Mouse (Mus musculus) kidney, adult 2 months (tissue): ENCODE measurements around the gene B4galnt3. TPM values are rescaled to one million over a fixed set of nuclear protein-coding genes. Genes with fewer than 3 reads are reported as not detected.
A peak's percentile ranks its signal among the peaks of the same experiment; 100 is the strongest.

Experiments
- DNase-seq: peaks from one replicate; pipeline ENCODE4 v3.0.0; 2021
- H3K27ac ChIP-seq: fragments of 200-500 bp; 2 replicates; pipeline ENCODE4 v1.5.1; 2012; ENCODE audit warnings: low read depth, low read length, control low read depth, inconsistent platforms; ENCODE audit not compliant: insufficient read depth
- H3K27me3 ChIP-seq: fragments of 200-500 bp; replicated peaks from 2 replicates; pipeline ENCODE4 v1.6.1; 2012; ENCODE audit warnings: mild to moderate bottlenecking, moderate library complexity, low read length, inconsistent platforms; ENCODE audit not compliant: control insufficient read depth, insufficient read depth
- H3K36me3 ChIP-seq: fragments of 200-500 bp; 2 replicates; pipeline ENCODE4 v1.6.1; 2012; ENCODE audit warnings: mild to moderate bottlenecking, moderate library complexity, low read length, inconsistent platforms; ENCODE audit not compliant: control insufficient read depth, insufficient read depth
- H3K4me1 ChIP-seq: fragments of 200-500 bp; 2 replicates; pipeline ENCODE4 v1.6.1; 2011; ENCODE audit warnings: low read length; ENCODE audit not compliant: control insufficient read depth, insufficient read depth
- H3K4me3 ChIP-seq: fragments of 200-500 bp; 2 replicates; pipeline ENCODE4 v1.5.1; 2011; ENCODE audit warnings: mild to moderate bottlenecking, low read depth, low read length, control low read depth; ENCODE audit not compliant: insufficient read depth
- CTCF ChIP-seq: fragments of 200-500 bp; conservative IDR thresholded peaks from 2 replicates; pipeline ENCODE4 v1.5.1; 2011; ENCODE audit warnings: low read depth, mild to moderate bottlenecking, control low read depth, low read length, moderate library complexity, mixed read lengths; ENCODE audit not compliant: insufficient read depth, insufficient read length
- POLR2A ChIP-seq: fragments of 200-500 bp; IDR thresholded peaks from one replicate; pipeline ENCODE4 v1.6.1; 2011; ENCODE audit warnings: low read depth, low read length, control low read depth
- WGBS: fragments of 180-500 bp; shearing (Covaris S2); methylation state at CpG from one replicate; pipeline ENCODE4 v1.1.7; 2018; 5-methylcytosine and 5-hydroxymethylcytosine counted together
- polyA plus RNA-seq: library from polyadenylated mRNA; depleted of rRNA; stranded (reverse); fragments of >200 nt; gene quantifications from 2 replicates; pipeline ENCODE4 v1.2.3, GENCODE M21; 2012

The B4galnt3 gene
- polyA plus RNA-seq, 1 experiment, result 28.9 TPM

DNA sequence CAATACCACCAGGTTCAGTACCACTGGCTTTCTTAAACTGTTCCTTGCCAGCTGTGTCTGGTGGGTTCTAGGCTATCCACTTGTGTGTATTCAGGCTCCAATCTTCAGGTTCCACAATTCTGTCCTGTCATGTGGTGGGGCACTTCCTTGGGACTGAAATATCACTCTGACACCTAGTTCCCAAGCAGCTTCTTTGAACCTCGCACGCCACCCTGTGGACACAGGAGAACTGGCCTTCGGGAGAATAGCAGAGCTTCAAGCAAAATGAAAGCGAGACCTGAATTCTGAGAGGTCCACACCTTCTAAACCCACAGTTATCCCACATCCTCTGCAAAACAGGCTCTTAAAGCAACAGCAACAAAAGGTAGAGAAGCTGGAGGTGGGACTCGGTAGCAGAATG is 101.2 kb downstream of the B4galnt3 start:
- no peaks in the 10 kb centered on the region for H3K27me3 ChIP-seq
- 22% methylated on average over 5 of the region's 5 CpGs for WGBS
- no peak overlapping the region for H3K27ac ChIP-seq
- peak; percentile 89 for DNase-seq
- no peaks in the 10 kb centered on the region for H3K36me3 ChIP-seq
- no peak for TF ChIP-seq POLR2A
- peak; percentile 97 for TF ChIP-seq CTCF
- H3K4me1 ChIP-seq, result no peaks in the 10 kb centered on the region
- H3K4me3 ChIP-seq, result no peak overlapping the region

DNA sequence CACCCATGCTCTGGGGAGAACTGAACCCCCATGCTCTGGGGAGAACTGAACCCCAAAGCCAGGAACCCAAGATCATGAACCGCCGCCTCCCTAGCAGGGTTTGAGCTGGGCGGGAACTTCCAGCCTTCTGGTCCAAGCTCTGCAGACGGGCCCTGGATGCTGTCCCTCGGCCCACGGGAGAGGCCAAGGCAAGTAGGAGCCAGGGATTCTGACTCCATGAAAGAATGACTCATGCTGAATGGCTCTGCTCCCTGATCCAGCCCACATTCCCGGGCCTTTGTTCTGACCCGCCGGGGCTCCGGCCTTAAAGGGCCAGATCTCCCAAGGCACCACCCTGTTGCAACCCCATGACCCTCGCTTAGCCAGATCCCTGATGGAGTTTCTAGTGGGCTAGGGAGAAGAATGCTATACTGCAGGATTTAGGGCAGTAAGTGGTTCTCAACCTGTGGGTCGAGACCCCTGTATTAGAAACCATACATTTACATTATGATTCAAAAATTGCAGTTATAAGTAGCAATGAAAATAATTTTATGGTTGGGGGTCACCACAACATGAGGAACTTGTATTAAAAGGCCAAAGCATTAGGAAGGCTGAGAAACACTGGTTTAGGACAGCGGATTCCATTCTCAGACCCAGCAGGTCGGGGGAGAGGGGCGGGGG is 102.0 kb downstream of the B4galnt3 start:
- DNase-seq, result peak; percentile 78
- Histone ChIP-seq H3K36me3 (no peaks in the 10 kb centered on the region), H3K4me3 (no peak overlapping the region), H3K27ac (peak overlapping the region; percentile 33; the same call in 1 of the 2 replicates), H3K27me3 (no peaks in the 10 kb centered on the region), H3K4me1 (no peaks in the 10 kb centered on the region)
- TF ChIP-seq POLR2A, result no peak
- no peak for TF ChIP-seq CTCF
- 34% methylated on average over 15 of the region's 15 CpGs for WGBS

DNA sequence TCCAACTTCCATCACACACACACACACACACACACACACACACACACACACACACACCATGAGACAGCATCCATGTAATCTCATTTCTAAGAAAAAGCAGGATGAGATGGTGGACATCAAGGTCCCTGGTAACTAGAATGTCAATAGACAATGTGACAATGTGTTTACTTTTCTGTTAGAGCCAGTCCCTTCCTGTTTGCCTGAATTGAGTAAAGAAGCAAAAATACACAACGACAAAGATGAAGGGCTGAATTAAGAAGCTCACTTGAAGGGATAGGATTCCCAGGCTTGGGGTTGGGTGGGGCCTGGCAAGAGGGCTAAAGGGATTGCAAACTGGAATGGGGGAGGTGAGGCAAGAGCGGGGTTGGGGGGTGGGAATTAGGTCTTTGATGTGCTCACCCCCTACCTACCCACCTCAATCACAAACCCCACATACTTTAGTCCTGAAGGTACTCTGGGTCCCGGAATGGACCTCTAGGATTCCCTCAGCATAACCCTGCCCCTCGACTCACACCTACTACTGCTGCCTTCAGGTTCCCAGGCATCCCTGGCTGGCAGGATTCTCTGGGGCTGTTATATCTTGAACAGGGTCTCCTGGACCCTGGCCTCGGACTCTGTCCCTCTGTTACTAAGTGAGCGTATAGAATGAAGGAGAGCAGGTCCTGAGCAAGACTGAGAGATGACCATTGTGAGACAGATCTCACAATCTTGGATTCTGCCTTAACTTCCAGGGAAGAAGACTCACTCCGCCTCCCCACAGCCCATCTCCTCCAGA is 102.8 kb downstream of the B4galnt3 start:
- DNase-seq, result no peak
- Histone ChIP-seq H3K27me3 (no peaks in the 10 kb centered on the region), H3K4me1 (no peaks in the 10 kb centered on the region), H3K4me3 (no peak overlapping the region), H3K36me3 (no peaks in the 10 kb centered on the region), H3K27ac (peak overlapping the region; percentile 33; the same call in 1 of the 2 replicates)
- 86% methylated on average over 7 of the region's 7 CpGs for WGBS
- TF ChIP-seq CTCF (no peak), POLR2A (no peak)

DNA sequence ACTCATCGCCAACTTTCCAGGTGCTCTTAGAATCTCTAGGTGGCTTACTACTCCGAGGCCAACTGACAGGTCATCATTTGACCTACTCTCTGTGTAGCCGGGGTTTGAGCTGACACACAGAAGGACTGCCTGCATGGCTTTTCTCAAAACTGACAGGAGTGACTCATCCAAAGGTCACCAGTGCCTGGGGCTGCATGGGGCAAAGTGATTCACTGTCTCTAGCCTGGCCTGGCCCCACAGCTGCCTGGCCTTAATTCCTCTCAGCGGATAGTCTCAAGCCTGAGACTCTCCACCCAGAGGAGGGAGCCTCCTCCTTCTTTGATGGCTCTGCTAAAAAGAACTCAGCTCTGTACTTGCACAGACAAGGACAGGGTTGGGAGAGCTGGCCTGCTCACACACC is 103.4 kb downstream of the B4galnt3 start:
- 76% methylated on average over 4 of the region's 4 CpGs for WGBS
- Histone ChIP-seq H3K4me1 (0 out of 2 replicates have a peak, but pooled peaks cover 2% of the 10 kb centered on the region), H3K36me3 (no peaks in the 10 kb centered on the region), H3K4me3 (no peak overlapping the region), H3K27me3 (no peaks in the 10 kb centered on the region), H3K27ac (no peak overlapping the region)
- TF ChIP-seq POLR2A, result no peak
- TF ChIP-seq CTCF, result no peak
- DNase-seq, result no peak

DNA sequence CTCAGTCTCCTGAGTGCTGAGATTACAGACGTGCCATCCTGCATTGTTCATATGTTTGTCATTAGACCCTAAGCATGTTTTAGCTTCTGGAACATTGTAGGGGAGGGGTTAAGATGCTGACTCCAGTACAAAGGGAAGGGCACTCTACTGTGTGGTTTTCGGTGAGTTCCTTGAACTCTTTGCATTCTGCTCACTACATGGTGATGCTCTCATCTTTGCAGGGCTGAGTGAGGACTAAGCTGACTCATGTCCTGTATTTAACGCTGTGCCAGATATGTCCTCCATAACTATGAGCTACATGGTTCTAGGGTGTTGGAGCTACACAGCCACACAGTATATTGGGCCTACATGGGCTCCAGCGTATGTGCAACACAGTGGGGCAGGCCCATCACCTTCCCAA is 104.0 kb downstream of the B4galnt3 start:
- DNase-seq, result no peak
- H3K4me3 ChIP-seq, result no peak overlapping the region
- H3K27me3 ChIP-seq, result no peaks in the 10 kb centered on the region
- H3K4me1 ChIP-seq, result 0 out of 2 replicates have a peak, but pooled peaks cover 2% of the 10 kb centered on the region
- TF ChIP-seq POLR2A (no peak), CTCF (no peak)
- WGBS, result 90% methylated on average over 4 of the region's 4 CpGs
- no peak overlapping the region for H3K27ac ChIP-seq
- no peaks in the 10 kb centered on the region for H3K36me3 ChIP-seq

DNA sequence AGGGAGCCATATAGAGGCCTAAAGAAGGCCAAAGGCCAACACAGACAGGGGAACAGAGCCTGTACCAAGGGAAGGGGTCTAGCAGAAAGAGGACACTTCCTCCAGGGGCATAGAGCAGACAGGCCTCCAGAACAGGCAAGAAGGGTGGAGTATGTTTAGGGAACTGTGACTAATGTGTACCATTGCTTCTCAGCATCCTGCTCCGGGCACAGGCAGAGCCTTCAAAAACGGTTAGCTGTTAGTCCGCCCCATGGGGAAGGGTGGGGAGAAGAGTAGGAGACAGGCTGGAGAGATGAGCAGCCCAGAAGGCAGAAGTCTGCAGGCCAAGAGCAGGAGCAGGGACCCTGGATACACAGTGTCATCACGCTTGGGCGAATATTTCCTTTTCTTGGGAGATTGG is 105.1 kb downstream of the B4galnt3 start:
- H3K36me3 ChIP-seq, result no peaks in the 10 kb centered on the region
- H3K27me3 ChIP-seq, result no peaks in the 10 kb centered on the region
- no peak for DNase-seq
- H3K27ac ChIP-seq, result no peak overlapping the region
- H3K4me1 ChIP-seq, result 0 out of 2 replicates have a peak, but pooled peaks cover 2% of the 10 kb centered on the region
- H3K4me3 ChIP-seq, result no peak overlapping the region
- TF ChIP-seq POLR2A, result no peak
- TF ChIP-seq CTCF, result no peak
- 88% methylated on average over 5 of the region's 5 CpGs for WGBS
